Mouse (Mus musculus): ENCODE data around the gene Esrrg.

Gene Esrrg

DNA sequence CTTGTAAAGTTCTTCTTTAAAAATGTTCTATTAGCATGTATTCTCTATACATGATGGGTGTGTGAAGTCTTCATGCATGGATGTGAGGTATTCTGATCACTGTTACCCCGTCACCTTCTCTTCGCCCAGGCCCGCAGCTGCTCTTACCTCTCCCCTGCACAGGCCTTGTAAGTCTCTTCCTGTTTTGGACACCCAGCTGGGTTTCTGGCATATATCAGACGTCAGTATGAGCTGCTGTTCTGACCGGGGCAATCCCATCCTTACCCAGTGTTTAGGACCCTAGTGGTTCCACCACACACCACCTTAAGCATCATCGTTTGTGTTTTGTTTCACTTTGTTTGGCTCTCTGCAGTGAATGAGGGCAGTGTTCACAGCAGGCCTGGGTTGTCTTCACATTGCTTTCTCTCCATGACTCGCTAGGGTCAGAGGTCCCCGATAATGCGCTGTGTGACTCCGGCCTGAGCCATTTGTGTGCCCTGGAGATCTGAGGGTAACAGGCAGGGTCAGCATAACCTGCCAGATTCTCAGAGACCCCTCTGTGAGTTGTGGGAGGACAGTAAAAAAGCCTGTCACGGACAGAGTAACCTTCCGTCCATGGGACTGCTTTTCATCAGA lies 471.8 kb downstream of the Esrrg start:
- no peak for DNase-seq (ENCODE audit: low spot score)

DNA sequence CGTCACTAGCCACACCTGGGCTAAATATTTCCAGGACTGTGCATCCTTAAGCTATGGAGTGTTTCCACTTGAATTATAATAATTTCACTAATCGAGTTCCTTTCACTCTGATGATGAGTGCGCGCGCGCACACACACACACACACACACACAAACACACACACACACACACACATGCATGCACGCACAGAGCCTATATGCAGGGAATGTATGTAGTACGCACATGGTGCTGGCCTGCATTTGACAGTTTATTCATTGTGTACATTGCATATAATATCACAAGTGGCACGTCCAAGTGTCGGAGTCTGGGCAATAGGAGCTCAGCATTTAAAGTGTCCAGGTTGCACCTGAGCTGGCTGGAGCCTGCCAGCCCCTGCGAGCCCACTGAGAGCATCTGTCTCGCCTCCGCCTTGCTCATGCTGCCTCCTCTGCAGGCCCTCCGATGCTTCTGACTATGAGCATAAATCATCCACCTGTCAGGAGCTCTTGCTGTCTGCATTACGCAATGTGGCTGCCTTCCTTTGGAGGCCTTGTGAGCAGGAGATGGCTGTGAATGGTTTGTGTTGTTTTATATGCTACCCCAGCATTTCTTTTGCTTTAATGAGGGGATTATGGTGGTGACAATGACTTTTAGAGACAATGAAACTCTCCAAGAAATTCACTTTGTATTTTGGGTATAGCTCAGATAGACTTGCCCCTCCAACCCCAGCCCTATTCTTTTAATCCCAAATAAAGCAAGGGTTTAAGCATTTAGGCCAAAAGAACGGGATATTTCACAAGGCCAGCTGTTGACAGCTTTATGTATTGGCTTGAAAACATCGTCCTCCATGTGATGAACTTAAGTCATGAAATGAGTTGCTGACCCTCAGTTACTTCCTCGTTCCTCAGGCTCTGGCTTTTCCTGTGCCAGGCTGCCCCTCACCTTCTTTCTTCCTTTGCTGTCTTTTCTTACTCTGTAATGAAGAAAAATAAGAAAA lies 474.4 kb downstream of the Esrrg start:
- DNase-seq (ENCODE audit: low spot score), result no peak

DNA sequence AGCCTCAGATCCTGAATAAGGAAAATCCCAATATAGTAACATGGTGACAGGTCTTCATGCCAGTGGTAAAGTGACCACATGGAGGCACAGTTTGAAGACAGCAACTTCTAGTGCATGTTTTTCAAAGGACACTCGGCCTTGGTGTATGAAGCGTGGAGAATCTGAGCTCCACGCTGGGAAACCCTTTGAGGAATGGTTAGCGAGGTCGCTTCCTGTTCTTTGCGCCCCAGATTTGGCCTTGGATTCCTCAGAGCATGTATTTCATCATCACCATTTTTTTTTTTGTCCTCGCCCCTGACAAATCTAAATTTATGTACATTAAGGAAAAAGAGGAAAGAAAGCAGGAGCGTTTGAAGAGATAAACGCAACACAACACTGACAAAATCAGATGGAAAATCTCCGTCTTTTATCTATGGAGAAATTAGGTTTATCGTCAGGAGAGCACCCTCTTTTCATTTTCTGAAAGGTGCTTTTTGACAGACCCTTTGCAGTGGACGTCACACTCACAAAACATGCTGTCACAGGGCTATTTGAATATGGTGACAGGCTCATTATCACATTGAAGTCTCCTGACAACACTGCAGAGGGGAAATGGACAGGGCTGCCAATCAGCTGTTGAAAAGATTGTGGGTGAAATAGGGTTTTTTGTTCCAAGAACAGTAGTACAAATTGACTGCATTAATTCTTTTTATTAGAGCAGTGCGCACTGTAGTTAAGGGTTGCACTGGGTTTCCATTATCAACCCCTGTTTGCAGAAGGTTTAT lies 476.7 kb downstream of the Esrrg start:
- DNase-seq (ENCODE audit: low spot score), result no peak

DNA sequence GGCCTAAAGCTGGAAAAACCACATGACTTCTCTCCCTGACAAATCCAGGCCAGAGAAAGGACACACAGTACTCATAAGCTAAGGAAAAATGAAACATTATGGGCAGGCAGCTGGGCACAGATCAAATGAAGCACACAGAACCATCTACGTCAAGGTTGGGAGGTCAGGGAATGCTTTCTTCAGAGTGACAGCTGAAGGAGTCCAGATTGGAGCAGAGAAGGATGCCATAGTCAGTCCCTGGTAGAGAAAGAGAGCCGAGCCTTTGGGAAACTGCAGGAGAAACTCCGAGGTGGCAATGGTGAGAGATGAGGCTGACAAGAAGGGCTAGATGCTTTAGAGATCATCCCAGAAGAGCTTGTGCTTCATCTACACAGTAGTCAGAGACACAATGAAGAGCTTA lies 485.1 kb downstream of the Esrrg start:
- no peak for DNase-seq (ENCODE audit: low spot score)

DNA sequence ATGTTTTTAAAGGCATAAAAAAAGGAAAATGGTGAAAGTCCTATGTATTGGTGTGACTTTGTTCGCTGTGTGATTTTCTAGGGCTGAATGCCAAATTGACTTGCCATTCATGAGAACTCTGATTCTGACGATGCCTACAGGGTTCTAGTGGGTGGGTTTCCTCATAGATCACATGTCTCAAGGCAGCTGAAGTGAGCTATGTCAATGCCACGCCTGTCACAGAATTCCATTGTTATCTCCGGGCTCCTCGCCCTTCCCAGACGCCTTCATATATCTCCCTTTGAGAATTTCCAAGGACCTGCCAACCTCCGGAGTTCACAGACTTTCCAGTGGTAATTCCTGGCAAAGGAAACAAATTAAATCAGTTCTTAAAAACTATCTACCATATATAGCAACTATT lies 493.2 kb downstream of the Esrrg start:
- DNase-seq (ENCODE audit: low spot score), result no peak

DNA sequence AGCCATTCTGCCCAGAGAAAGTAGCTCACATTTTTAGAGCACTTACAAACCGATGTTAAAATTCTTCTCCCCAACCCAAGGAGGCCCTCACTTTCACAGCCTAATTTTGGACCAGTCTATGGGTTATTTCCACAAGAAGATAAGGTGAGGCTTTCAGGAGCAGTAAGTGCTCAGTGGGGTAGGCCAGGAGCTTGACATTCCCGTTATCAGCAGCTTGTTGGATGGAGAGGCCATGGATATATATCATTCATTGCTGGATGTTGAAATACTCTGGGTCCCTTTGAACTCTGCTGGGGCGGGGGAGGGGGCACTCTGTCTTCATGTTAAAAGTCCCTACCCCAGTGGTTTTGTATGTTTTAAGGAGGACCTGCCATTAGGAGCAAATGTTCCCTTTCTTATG lies 494.6 kb downstream of the Esrrg start:
- no peak for DNase-seq (ENCODE audit: low spot score)

DNA sequence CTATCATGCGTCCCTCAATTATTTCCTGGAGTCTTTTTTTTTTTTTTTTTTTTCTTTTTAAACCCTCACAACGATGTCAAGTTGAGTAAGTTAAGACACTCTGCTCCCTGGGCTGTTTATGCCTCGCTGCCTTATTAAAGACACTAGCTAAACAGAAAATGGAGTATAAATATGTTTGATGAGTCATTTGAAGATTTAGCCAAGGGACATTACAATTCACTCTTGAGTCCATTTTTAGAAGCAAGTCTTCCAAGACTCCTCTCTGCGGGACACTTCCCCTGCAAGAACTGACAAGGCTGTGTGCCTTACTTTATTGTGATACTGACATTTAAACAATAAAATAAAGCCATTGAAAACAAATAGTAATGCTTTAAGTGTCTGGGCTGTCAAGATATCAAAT lies 496.9 kb downstream of the Esrrg start:
- DNase-seq (ENCODE audit: low spot score), result no peak

DNA sequence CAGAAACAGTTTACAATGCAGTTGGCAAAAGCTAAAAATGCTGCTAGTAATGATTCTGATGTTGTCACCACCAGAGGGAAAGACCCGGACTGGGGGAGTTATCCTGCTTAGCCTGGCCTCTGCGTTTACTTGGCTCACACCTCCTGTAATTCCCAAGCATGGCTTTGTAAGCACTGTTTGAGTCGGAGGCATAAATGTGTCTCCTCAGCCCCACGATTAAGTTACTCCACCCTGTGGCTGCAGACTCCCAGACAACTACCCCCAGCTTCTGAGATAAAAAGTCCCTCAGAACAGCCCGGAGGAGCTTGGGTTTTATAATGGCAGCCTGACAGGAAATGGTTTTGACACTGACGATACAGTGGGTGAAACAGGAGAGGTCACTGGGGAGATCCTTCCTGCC lies 499.4 kb downstream of the Esrrg start:
- DNase-seq (ENCODE audit: low spot score), result no peak

DNA sequence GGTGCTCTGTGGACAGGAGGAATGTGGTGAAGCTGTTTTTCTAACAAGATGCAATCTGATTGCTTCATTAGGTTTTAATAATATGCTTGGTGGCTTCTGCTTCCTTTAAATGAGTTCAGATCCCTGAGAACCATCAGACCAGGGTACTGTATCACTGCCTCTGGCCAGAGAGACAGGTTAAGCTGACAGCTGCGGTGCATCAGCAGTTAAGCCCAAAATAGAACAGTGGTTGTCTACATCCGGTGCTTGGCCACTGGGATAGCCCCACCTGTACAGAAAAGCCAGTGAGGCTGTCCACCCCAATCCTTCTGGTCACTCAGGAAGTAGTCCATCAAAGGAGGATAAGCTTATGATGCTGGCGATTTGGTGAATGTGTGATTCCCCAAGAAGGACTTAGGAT lies 503.0 kb downstream of the Esrrg start:
- DNase-seq (ENCODE audit: low spot score), result no peak

DNA sequence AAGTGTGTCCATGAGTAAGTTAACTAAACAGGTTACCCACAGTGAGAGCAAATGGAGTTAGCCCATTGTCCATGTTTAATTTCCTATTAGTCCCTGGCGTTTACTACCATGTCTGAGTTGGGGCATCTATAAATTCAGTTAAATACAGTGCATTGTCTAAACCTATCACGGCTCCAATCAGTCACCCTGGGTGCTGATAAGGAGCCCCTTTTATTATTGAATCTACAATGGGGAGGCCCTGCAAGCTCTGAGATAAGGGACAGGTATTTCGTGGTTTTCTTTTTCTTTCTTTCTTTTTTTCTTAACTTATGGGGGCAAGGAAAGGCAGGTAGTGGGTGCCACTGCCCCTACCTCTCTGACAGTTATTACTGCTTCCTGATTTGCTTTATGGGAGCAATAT lies 504.6 kb downstream of the Esrrg start:
- no peak for DNase-seq (ENCODE audit: low spot score)

DNA sequence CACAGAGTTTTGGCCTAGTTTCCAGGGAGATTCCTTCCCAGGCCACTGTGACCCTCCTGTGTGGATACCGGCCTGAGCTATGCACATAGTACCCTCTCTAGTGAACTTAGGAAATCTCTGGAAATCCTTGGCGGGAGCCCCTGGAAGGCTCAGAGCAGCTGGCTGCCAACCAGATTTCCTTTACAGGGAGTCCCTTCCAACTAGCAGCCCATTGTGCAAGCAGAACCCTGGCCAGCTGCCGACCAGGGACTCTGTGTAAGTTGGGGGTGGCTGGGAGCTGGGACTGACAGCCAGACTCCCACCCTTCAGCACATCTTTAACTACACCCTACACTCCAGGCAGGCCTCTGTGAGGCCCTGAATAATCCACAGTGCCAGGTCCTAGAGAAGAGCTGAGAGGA lies 509.5 kb downstream of the Esrrg start:
- DNase-seq (ENCODE audit: low spot score), result peak; percentile 72

DNA sequence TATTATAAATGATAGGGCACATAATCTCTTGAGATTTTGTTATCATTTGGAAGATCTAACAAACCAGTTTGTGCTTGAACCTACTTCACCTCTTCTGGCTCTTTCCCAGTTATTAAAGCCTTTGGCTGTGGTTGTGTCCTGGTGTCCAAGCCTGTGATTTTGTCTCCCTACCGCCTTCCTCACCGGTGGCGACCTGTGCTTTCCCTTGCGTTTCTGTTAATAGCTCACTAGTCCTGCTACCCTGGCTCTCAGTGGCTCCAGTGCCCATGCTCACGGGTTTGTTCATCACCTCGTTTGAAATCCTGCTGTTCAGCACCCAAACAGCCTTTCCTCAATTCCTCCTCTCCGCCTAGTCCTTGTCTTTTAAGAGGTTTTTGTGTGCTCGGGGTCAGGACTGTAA lies 511.2 kb downstream of the Esrrg start:
- DNase-seq (ENCODE audit: low spot score), result no peak

DNA sequence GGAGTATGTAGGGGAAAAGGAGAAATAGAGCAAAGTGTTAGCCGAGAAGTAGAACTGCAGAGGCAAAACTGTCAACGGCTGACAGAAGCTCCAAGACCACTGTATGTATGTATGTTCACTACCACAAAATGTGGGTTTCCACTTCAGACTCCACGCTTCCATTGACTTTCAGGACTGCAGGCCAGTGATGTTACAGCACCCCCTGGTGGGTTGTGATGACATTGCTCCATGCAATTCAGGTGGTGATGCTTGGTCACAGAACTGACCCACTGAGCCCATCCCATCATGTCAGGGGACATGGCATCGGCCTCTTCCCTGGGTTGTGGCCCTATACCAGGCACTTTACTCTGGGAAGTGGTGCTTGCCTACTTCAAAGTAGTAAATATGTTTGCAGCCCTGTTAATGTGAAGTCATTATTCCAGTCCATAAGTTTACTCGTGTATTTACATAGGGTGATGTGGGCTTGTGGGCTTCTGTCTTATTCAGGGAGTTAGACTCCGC lies 517.0 kb downstream of the Esrrg start:
- DNase-seq (ENCODE audit: low spot score), result no peak

DNA sequence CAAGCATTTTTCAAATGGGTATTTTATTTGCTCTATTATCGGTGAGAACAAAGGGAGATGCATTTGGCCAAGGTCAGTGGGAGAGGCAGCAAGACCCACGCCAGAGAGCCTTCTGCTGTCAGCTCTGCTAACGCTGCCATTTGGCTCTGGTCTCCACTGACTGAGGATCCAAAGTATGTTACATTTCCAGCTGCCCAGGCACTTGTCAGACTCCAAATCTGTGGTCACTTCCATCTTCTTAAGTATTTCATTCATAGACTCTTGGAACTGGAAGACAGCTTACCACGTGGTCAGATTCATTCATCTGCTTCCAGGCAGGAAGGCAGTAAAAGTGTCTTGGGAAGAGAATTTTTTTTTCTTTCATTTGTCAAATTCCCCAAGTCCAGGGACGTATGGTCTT lies 527.5 kb downstream of the Esrrg start:
- DNase-seq (ENCODE audit: low spot score), result no peak

DNA sequence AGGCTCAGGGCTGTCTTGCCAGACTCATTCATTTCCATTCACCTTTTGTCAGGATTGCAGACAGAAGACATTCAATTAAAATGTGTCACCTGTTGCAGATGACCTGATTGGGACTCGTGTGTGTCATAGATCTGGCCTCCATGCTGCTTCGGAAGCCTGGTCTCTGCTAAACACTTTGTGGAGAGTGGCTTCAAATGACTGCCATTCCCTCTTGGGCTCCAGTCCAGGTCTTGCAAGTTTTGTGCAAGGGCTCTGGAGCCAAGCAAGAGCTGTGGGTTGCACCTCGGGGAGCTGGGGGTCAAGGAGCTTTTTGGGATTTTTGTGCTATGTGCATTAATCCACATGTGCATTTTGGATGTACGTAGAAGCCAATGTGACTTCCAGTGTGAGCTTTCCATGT lies 530.9 kb downstream of the Esrrg start:
- no peak for DNase-seq (ENCODE audit: low spot score)

DNA sequence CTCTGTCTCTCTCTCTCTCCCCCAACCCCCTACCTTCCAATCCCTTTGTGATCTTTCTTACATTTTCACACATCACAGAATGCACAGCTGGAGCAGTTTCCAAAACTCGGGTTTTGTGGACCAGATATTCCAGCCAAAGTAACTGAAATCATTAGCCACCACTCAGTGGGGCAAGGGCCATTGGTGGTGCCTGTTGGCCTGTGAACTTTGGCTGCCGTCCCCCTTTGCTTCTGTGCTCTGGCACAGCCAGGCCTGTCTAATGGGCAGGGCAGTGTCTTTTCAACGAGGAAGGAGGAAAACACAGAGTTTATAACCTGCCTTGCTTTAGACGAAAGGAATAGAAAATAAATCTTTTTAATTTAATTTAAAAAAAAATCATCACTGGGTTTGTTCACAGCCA lies 531.6 kb downstream of the Esrrg start:
- no peak for DNase-seq (ENCODE audit: low spot score)

DNA sequence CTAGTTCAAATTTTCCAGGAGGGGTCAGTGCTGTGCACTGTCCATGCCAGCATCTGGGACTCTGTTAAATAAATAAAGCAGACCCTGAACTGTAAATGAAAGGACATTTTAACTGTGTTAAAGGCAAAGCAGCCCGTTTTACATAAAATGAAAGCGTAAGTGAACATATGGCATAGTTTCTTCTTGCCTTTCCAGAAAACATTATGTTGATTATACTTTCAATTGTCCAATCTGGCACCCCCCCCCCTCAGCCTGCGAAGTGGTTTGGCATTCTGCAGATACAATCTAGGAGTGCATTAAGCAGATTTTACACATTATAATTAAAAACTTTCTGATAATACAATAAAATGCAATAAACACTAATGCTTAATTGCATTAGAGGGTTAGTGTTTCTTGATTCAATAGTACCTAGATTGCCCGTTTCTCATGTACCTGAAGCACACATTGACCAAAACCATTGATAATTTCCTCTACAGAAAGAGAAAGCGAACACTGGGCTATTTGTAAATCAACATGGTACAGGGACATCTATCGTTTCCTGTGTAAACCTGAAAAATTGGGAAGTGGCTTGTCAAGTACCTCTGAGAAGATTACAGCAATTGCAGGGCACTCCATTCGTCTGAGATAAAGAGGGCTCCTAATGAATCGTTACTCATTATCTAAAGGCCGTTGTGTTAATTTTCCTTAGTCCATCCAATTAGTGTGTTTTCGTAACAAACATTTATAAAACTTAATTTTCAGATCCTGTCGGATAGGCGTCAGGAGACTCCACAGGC lies 539.0 kb downstream of the Esrrg start:
- DNase-seq (ENCODE audit: low spot score), result no peak

DNA sequence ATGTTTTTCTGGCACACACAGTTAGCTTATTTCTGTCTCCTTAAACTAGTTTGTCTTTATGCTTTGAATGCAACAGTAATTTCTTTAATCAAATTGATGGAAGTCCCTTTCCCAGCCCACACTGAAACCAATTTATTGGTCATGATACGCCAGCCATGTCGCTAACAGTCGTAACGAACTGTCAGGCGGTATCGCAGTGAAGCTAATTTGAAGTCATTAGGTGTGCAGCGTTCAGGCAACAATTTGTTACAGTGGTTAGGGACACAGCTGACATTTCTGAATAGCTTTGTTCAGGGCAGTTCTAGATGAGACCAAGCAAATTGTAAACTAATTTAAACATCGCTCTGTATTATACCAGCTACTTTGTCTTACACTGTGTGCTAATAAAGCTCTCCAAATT lies 542.5 kb downstream of the Esrrg start:
- no peak for DNase-seq (ENCODE audit: low spot score)

DNA sequence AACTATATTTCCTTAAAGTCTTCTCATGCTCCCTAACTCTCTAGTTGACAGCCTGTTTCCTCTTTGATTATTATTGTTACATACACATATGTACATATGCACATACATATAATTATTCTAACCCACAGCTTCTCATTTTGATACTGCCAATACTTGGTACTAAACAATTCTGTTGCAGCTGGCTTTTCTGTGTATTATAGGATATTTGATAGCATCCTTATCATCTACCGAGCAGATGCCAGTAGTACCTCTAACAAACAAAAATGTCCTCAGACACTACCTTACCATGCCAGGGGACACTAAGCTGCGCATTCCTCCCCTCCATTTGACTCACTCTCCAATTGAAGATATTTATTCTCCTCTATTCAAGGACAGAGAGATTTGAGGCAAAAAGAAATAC lies 543.4 kb downstream of the Esrrg start:
- DNase-seq (ENCODE audit: low spot score), result no peak

DNA sequence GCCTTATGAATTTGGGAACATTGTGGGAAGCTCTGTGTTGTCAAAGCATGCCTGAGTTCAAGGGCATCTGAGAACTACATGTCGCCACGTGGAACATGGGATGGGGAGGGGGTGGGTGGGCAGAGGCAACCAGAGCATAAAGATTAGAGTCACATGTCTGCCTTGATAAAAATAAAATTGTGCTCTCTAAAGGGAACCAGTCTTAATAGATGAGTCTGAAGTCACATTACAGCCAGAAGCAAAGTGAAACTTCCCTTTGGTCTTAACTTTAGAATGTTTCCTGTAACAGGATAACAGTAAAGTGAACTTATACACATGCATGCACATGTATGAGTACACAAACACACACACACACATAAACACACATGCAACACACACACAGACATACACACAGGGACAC lies 545.1 kb downstream of the Esrrg start:
- DNase-seq (ENCODE audit: low spot score), result no peak

DNA sequence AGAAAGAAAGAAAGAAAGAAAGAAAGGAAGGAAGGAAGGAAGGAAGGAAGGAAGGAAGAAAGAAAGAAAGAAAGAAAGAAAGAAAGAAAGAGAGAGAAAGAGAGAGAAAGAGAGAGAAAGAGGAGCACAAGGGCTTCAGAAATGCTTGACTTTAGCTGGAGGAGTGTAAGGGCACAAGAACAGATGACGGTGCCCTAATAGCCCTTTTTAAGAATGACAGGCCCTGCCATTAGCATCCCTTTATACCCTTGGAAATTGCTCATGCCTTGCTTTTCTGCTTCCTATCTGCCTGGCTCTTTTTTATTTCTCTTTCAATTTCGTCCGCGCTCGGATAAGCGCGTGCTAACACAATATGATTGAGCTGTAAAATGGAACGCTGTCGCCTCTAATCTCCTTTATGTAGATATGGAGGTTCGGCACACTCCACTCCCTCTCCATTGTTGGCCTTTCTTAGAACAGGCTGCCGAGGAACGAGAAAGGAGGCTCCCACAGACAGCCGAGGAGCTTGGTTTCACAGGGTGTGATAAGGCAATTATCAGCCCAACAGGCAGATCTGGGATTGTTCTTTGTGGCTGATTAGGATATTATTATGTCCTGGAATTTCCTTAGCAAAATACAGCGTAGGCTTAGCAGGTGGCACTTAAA lies 546.0 kb downstream of the Esrrg start:
- DNase-seq (ENCODE audit: low spot score), result no peak
